Comparison of ENCODE assay signal across 26 mouse cellular contexts in genomic region chr5:130480290-130480689, GRCm38 (mm10).
"Had no signal": no experiment of that assay in that cellular context is flagged by ENCODE, and none has a peak within 500 bp of the region (broad histone marks: within the 10 kb centered on the region; RNA-seq: fewer than 3 reads in every experiment).

No protein-coding gene starts in this region.

- H3K27me3 ChIP-seq: embryonic facial prominence, embryonic 12.5 days; embryonic facial prominence, embryonic 13.5 days; embryonic facial prominence, embryonic 15.5 days; forebrain, embryonic 12.5 days; forebrain, embryonic 13.5 days; forebrain, embryonic 15.5 days had no signal

- ATAC-seq: forebrain, embryonic 13.5 days; forebrain, embryonic 14.5 days; forebrain, embryonic 15.5 days; forebrain, embryonic 16.5 days; forebrain, postnatal 0 days had no signal

- H3K4me2 ChIP-seq: embryonic facial prominence, embryonic 12.5 days; embryonic facial prominence, embryonic 13.5 days; embryonic facial prominence, embryonic 15.5 days; forebrain, embryonic 12.5 days; forebrain, embryonic 13.5 days; forebrain, embryonic 15.5 days had no signal

- DNase-seq: cerebellum, adult 18-20 months; cerebellum, adult 2 months; cerebellum, adult 8-10 months; cerebellum, adult 9-10 months; cerebellum, adult 9-11 months; cerebellum, postnatal 10 days; cerebellum, postnatal 14 days; cerebellum, postnatal 36 days; embryo, embryonic 11 days; forebrain, postnatal 0 days; gastrocnemius, adult 2 months; gastrocnemius, postnatal 14 days; gastrocnemius, postnatal 25 days; gastrocnemius, postnatal 36 days; heart, adult 18-20 months; heart, adult 2 months had no signal

- H3K27ac ChIP-seq: embryonic facial prominence, embryonic 10.5 days; embryonic facial prominence, embryonic 12.5 days; embryonic facial prominence, embryonic 13.5 days; embryonic facial prominence, embryonic 15.5 days; forebrain, embryonic 12.5 days; forebrain, embryonic 13.5 days; forebrain, embryonic 15.5 days; gastrocnemius, adult 2 months; heart, adult 2 months had no signal

- H3K4me1 ChIP-seq: embryonic facial prominence, embryonic 10.5 days; embryonic facial prominence, embryonic 12.5 days; embryonic facial prominence, embryonic 13.5 days; embryonic facial prominence, embryonic 15.5 days; forebrain, embryonic 12.5 days; forebrain, embryonic 13.5 days; forebrain, embryonic 15.5 days had no signal

- H3K9ac ChIP-seq: embryonic facial prominence, embryonic 12.5 days; embryonic facial prominence, embryonic 13.5 days; embryonic facial prominence, embryonic 15.5 days; forebrain, embryonic 12.5 days; forebrain, embryonic 13.5 days; forebrain, embryonic 15.5 days; forebrain, postnatal 0 days had no signal

- H3K9me3 ChIP-seq: embryonic facial prominence, embryonic 10.5 days; embryonic facial prominence, embryonic 12.5 days; embryonic facial prominence, embryonic 13.5 days; embryonic facial prominence, embryonic 15.5 days; forebrain, embryonic 12.5 days; forebrain, embryonic 13.5 days; forebrain, embryonic 15.5 days had no signal

- H3K4me3 ChIP-seq: embryonic facial prominence, embryonic 10.5 days; embryonic facial prominence, embryonic 12.5 days; embryonic facial prominence, embryonic 13.5 days; embryonic facial prominence, embryonic 15.5 days; erythroblast, embryonic 14.5 days; forebrain, embryonic 12.5 days; forebrain, embryonic 13.5 days; forebrain, embryonic 15.5 days; gastrocnemius, adult 2 months; heart, adult 2 months had no signal

- H3K36me3 ChIP-seq: embryonic facial prominence, embryonic 10.5 days; embryonic facial prominence, embryonic 12.5 days; embryonic facial prominence, embryonic 13.5 days; embryonic facial prominence, embryonic 15.5 days; forebrain, embryonic 12.5 days; forebrain, embryonic 15.5 days had no signal
